Mouse (Mus musculus): ENCODE results near the gene Ucma.

GRCm38 (mm10) chr2:5023275-5023674 is 47.4 kb downstream of the Ucma start:
- TF ChIP-seq CTCF (IDR thresholded peaks at IDR 0.05) (no peak), EP300 (IDR thresholded peaks at IDR 0.05) (no peak)

Data from lung, postnatal 0 days (tissue).